Mouse (Mus musculus) hindbrain, embryonic 11.5 days (tissue): ENCODE data around the gene Veph1. TPM values are rescaled to one million over a fixed set of nuclear protein-coding genes. Genes with fewer than 3 reads are reported as not detected.
A peak's percentile ranks its signal among the peaks of the same experiment; 100 is the strongest.

Experiments
- ATAC-seq: fragments of 200-750 bp; cut with Nextera tagmentation; 2 replicates; pipeline ENCODE4 v1.8.0; 2017; ENCODE audit warnings: mild to moderate bottlenecking, moderate TSS enrichment, moderate library complexity; ENCODE audit not compliant: low FRiP score
- DNase-seq: peaks from one replicate; pipeline ENCODE4 v3.0.0-alpha.2; 2015; ENCODE audit warnings: low spot score
- H3K27ac ChIP-seq: fragments of 300-500 bp; sonication (generic); 2 replicates; pipeline ENCODE4 v1.5.1; 2014; ENCODE audit warnings: mild to moderate bottlenecking, low read depth, low read length
- H3K27me3 ChIP-seq: fragments of 300-500 bp; sonication (generic); 2 replicates; pipeline ENCODE4 v1.6.1; 2014; ENCODE audit warnings: mild to moderate bottlenecking, low read length, moderate library complexity, mixed read lengths; ENCODE audit not compliant: control insufficient read depth, insufficient read depth
- H3K36me3 ChIP-seq: fragments of 300-500 bp; sonication (generic); 2 replicates; pipeline ENCODE4 v1.6.1; 2014; ENCODE audit warnings: mild to moderate bottlenecking, low read length, moderate library complexity, mixed read lengths; ENCODE audit not compliant: control insufficient read depth, insufficient read depth
- H3K4me1 ChIP-seq: fragments of 300-500 bp; sonication (generic); replicated peaks from 2 replicates; pipeline ENCODE4 v1.6.1; 2014; ENCODE audit warnings: low read length, mixed read lengths; ENCODE audit not compliant: control insufficient read depth, insufficient read depth
- H3K4me2 ChIP-seq: fragments of 300-500 bp; sonication (generic); replicated peaks from 2 replicates; pipeline ENCODE4 v1.6.1; 2014; ENCODE audit warnings: mild to moderate bottlenecking, low read depth, low read length
- H3K4me3 ChIP-seq: fragments of 300-500 bp; sonication (generic); 2 replicates; pipeline ENCODE4 v1.5.1; 2014; ENCODE audit warnings: low read depth, low read length
- H3K9ac ChIP-seq: fragments of 300-500 bp; sonication (generic); 2 replicates; pipeline ENCODE4 v1.6.1; 2014; ENCODE audit warnings: low read depth, low read length
- H3K9me3 ChIP-seq: fragments of 300-500 bp; sonication (generic); 2 replicates; pipeline ENCODE4 v1.6.1; 2016; ENCODE audit warnings: low read length; ENCODE audit not compliant: control insufficient read depth
- WGBS: fragments of 180-500 bp; shearing (Covaris S2); extraction: QIAGEN DNeasy Blood & Tissue Kit; methylation state at CpG from one replicate; pipeline ENCODE4 v1.1.7; 2014; 5-methylcytosine and 5-hydroxymethylcytosine counted together
- polyA plus RNA-seq: library from polyadenylated mRNA; unstranded; fragments of >200 nt; fragmentation: Nextera tagmentation; extraction: Ambion mirVana; gene quantifications from 2 replicates; pipeline ENCODE4 v1.2.1, GENCODE M21; 2014

Veph1 gene
- polyA plus RNA-seq, 1 experiment from 2014 or later: 26.2 TPM

DNA sequence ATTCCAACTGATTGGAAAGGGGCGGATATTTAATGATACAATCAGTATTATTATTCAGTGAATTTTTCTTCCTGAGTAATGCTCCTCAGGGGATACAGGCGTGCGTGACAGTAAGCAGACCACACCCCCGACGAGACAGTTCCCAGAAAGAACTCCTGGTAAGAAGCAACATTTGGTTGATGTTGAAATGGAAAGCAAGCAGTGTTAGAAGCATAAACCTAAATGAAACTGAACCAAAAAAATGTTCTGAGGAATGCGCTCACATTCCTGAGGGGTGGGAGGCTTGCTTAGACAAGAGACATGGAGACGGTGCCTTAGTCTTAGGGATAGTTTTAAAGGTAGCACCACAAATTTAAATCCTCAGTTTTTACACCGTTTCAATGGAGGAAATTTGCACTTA lies 80.9 kb downstream of the Veph1 start:
- Histone ChIP-seq H3K36me3 (no peaks in the 10 kb centered on the region), H3K27ac (no peak overlapping the region), H3K9me3 (no peaks in the 10 kb centered on the region), H3K4me2 (no peak overlapping the region), H3K9ac (no peak overlapping the region), H3K27me3 (no peaks in the 10 kb centered on the region), H3K4me3 (no peak overlapping the region), H3K4me1 (no peaks in the 10 kb centered on the region)
- DNase-seq: peak; percentile 6
- WGBS: 71% methylated on average over 8 of the region's 8 CpGs
- ATAC-seq: no peak

- Histone ChIP-seq H3K4me2 (no peak overlapping the region), H3K4me1 (no peaks in the 10 kb centered on the region), H3K9ac (no peak overlapping the region), H3K36me3 (no peaks in the 10 kb centered on the region), H3K9me3 (no peaks in the 10 kb centered on the region), H3K27ac (no peak overlapping the region), H3K27me3 (no peaks in the 10 kb centered on the region), H3K4me3 (no peak overlapping the region)
- whole genome bisulfite sequencing: 89% methylated on average over 1 of the region's 1 CpGs
- DNase-seq (no peak), ATAC-seq (no peak)
Observed at GRCm38 (mm10) chr3:66213524-66213923, 83.1 kb downstream of the Veph1 start.

DNA sequence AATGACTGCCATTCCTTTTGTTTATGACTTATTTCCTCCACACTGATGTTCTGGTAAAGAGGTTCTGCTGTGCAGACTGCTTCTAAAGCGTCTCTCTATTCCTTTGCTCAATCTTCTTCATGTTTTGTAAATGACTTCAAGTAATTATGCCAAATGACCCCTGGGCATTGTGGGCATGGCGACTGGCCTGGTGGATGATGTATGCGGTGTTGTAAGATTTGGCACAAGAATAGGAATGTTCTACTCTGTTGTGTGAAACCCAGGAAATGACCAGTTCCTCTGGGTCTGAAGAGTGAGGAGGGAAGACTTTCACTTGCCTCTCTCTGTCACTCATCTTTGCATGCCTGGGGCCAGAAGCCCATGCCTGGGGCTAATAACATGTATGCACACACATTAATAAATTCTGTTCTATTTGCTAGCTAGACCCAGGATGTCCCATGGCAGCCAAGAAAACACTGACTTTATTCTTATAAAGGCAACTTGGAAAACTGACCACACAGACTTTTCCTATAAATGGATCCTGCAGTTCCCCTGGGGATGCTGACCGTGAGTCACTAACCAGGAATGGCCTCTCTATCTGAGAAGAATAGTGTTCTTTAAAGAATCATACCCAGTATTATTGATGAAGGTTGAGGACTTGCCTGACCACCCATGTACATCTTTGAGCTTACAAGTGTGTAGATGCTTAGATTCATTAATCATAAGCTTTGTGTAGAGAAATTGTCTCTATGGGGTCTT lies 87.6 kb downstream of the Veph1 start:
- Histone ChIP-seq H3K27me3 (no peaks in the 10 kb centered on the region), H3K4me1 (no peaks in the 10 kb centered on the region), H3K36me3 (no peaks in the 10 kb centered on the region), H3K4me2 (no peak overlapping the region), H3K9ac (no peak overlapping the region), H3K27ac (no peak overlapping the region), H3K9me3 (no peaks in the 10 kb centered on the region), H3K4me3 (no peak overlapping the region)
- 79% methylated on average over 4 of the region's 4 CpGs for WGBS
- DNase-seq (no peak), ATAC-seq (no peak)

- no peak overlapping the region for H3K27ac ChIP-seq
- no peak for ATAC-seq
Observed at GRCm38 (mm10) chr3:66193910-66194562, 102.6 kb downstream of the Veph1 start.

GRCm38 (mm10) chr3:66179647-66180046 lies 117.0 kb downstream of the Veph1 start:
- ATAC-seq (no peak), DNase-seq (no peak)

More at GRCm38 (mm10) chr3:66193910-66194562, 102.6 kb downstream of the Veph1 start:
- no peak for DNase-seq
- H3K4me2 ChIP-seq: no peak overlapping the region
- H3K27me3 ChIP-seq: no peaks in the 10 kb centered on the region
- no peaks in the 10 kb centered on the region for H3K36me3 ChIP-seq
- H3K9me3 ChIP-seq: no peaks in the 10 kb centered on the region
- no peak overlapping the region for H3K9ac ChIP-seq
- WGBS: 82% methylated on average over 3 of the region's 3 CpGs
- H3K4me3 ChIP-seq: no peak overlapping the region
- no peaks in the 10 kb centered on the region for H3K4me1 ChIP-seq

GRCm38 (mm10) chr3:66172907-66173306 lies 123.7 kb downstream of the Veph1 start:
- DNase-seq (no peak), ATAC-seq (no peak)
- WGBS: 87% methylated on average over 5 of the region's 5 CpGs
- Histone ChIP-seq H3K9ac (no peak overlapping the region), H3K9me3 (no peaks in the 10 kb centered on the region), H3K36me3 (no peaks in the 10 kb centered on the region), H3K4me1 (no peaks in the 10 kb centered on the region), H3K27me3 (no peaks in the 10 kb centered on the region), H3K27ac (no peak overlapping the region), H3K4me3 (no peak overlapping the region), H3K4me2 (no peak overlapping the region)

More at GRCm38 (mm10) chr3:66179647-66180046, 117.0 kb downstream of the Veph1 start:
- H3K27ac ChIP-seq: no peak overlapping the region
- no peak overlapping the region for H3K9ac ChIP-seq
- no peak overlapping the region for H3K4me3 ChIP-seq
- H3K4me2 ChIP-seq: no peak overlapping the region
- WGBS: 92% methylated on average over 2 of the region's 2 CpGs
- no peaks in the 10 kb centered on the region for H3K36me3 ChIP-seq
- no peaks in the 10 kb centered on the region for H3K27me3 ChIP-seq
- no peaks in the 10 kb centered on the region for H3K4me1 ChIP-seq
- no peaks in the 10 kb centered on the region for H3K9me3 ChIP-seq

DNA sequence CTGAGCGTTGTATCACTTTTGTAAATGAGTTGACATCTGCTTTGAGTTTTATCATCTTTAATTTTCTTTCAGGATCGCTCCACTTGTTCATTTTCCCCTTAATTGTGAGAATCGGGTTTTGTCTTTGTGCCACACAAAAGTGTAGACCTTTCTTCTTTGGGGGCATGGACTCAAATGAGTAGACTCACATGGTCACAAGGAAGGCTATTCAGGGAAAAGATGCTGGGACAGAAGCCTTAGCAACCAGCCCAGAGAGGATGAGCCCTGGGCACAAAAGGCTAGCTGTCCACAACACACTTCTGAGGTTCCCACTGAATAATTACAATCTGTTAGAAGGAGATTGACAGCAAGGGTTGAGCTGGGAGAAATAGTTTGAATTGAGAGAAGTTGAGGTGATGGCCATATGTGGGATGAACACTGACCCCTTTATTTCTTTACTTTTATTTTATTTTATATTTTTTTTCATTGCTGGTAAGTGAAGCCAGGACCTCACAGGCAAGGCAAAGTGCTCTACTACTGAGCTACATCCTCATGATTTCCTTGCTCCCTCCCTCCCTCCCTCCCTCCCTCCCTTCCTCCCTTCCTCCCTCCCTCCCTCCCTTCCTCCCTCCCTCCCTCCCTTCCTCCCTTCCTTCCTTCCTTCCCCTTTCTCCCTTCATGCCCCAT lies 126.6 kb downstream of the Veph1 start:
- H3K9me3 ChIP-seq: no peaks in the 10 kb centered on the region
- peak; percentile 90 for ATAC-seq
- no peaks in the 10 kb centered on the region for H3K27me3 ChIP-seq
- H3K9ac ChIP-seq: no peak overlapping the region
- no peak overlapping the region for H3K4me2 ChIP-seq
- no peak overlapping the region; the same call in 1 of the 2 replicates for H3K27ac ChIP-seq
- no peaks in the 10 kb centered on the region for H3K36me3 ChIP-seq
- H3K4me1 ChIP-seq: no peaks in the 10 kb centered on the region
- DNase-seq: peak; percentile 47
- WGBS: 42% methylated on average over 3 of the region's 3 CpGs
- H3K4me3 ChIP-seq: no peak overlapping the region

DNA sequence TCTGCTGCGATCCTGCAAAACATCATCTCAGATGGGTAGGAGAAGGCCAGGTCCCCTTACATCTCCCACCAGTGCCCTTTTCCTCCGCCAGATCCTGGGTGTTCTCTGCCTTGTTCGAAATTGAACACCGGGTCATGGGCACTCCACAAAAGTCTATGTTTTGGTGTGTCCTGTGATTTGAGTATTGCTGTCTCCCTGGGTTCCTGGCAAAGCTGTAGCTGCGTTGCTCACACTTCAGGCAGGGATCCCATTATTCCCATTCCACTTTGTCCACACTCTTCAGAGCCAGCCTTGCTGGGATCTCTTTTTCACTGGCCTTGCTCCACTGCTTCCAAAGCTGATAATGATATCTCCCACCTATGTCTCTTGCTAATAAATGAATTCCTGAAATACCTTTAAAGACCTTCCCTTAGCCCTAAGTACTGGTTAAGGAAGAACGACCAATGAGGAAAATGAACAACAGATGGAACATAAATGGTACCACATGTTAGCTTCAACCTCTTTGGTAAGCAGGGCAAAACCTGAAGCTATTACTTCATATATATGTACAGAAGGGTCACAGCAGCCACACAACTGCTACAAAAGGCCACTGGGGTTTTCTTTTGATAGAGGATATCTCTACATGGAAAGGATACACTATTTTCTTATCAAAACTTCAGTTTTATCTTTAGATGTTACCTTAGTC lies 129.9 kb downstream of the Veph1 start:
- Histone ChIP-seq H3K9me3 (no peaks in the 10 kb centered on the region), H3K27me3 (no peaks in the 10 kb centered on the region), H3K4me2 (no peak overlapping the region), H3K27ac (no peak overlapping the region), H3K4me1 (no peaks in the 10 kb centered on the region), H3K36me3 (no peaks in the 10 kb centered on the region), H3K9ac (no peak overlapping the region), H3K4me3 (no peak overlapping the region)
- WGBS: 64% methylated on average over 6 of the region's 6 CpGs
- ATAC-seq: no peak
- peak; percentile 39 for DNase-seq
